Mouse (Mus musculus): ENCODE results near the gene Dguok.

Gene Dguok

GRCm38 (mm10) chr6:83437225-83437624 is 69.5 kb downstream of the Dguok start:
- no peak for TF ChIP-seq GATA4 (IDR thresholded peaks at IDR 0.05; ENCODE audit: insufficient replicate concordance, low read length)

- no peak for TF ChIP-seq GATA4 (IDR thresholded peaks at IDR 0.05; ENCODE audit: insufficient replicate concordance, low read length)
Measured at GRCm38 (mm10) chr6:83436547-83436946, 70.2 kb downstream of the Dguok start.

GRCm38 (mm10) chr6:83435174-83435573 is 71.6 kb downstream of the Dguok start:
- no peak for TF ChIP-seq GATA4 (IDR thresholded peaks at IDR 0.05; ENCODE audit: insufficient replicate concordance, low read length)

- peak; percentile 18; the same call in 1 of the 2 replicates for TF ChIP-seq GATA4 (IDR thresholded peaks at IDR 0.05; ENCODE audit: insufficient replicate concordance, low read length)
Measured at GRCm38 (mm10) chr6:83433546-83433945, 73.2 kb downstream of the Dguok start.

GRCm38 (mm10) chr6:83432966-83433365 is 73.8 kb downstream of the Dguok start:
- no peak for TF ChIP-seq GATA4 (IDR thresholded peaks at IDR 0.05; ENCODE audit: insufficient replicate concordance, low read length)

Data from liver, adult (tissue).